Mouse (Mus musculus): ENCODE results near the gene Plscr1. TPM values are rescaled to one million over a fixed set of nuclear protein-coding genes. Genes with fewer than 3 reads are reported as not detected.

The Plscr1 gene
- 78.1 TPM for polyA plus RNA-seq (2014; fragmentation: Illumina TruSeq; extraction: RNeasy Lipid Tissue Mini Kit (QIAGEN cat#74804); ENCODE audit: low read depth, low replicate concordance)

DNA sequence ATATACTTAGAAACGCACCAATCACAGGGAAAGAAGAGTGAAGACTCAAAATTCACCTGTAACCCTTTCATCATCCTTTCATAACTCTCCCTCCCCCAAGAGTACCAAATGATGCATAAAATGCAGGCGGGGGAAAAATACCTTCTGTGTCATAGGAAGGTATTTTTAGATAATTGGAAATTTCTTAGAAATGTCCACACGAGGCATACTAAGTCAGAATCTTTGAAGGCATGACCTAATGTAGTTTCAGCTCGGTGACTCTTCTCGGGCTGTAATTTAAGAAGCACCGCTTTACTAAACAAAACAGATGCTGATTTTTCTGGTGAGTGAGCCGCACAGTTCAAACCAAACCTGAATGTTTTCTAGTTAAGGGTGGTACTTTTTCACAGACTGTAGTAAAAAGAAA, at the start of gene Plscr1:
Plscr1 (plus strand) TSS at position 304 of the 406 bp plus-strand sequence.

DNA sequence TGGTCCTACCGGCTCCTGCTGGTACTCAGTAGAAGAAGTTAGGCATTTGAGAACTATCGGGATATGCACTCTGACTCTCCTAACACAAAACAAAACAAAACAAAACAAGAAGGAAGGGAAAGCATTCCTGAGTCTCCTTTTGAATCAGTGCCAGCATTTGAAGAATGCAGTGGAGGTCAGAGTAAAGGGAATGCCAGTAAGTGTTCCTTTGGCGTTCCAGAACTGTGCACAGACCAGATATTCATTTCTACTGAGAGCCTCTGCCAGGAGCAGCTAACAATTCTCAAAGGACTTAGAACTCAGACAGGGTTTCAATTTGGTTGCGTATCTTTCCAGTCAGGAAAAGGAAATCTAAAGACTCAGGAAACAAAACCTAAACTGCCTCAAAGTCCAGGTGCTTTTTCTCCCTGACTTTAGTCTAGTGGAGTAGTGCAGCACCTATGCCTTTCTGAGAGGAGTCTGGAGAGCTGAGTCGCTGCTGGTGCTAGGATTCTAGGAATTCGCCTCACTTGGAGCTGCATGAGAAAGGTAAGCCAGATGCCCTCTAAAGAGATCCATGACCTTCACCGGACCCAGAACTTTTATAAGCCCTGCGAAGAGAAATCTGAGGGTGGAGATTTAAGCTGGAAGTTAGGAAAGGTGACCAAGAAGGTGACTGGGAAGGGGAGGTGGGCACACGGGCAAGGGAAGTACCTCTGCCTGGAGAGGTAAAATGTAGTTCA, 26.1 kb downstream of the Plscr1 start, which contains the start of gene Plscr2:
Plscr2 (plus strand) TSS at position 117 of the 722 bp plus-strand sequence.

DNA sequence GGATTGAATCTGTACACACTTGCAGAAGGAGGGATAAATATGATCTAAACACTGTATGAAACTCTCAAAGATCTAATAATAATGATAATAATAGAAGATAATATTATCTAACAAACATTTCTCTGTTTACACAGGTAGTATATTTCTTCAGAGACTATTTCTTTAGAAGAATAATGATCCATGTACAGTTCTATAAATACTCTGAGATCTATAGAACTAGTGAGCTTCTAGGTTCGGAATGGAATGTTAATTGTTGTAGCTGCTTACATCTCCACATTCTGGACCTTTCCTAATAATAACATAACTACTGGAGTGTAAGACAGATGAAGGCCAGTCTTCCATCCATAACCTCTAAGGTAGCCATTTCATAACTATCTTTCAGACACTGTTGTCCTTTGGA, 59.5 kb downstream of the Plscr1 start, which contains the start of gene 1700057G04Rik:
1700057G04Rik (plus strand) TSS at position 301 of the 400 bp plus-strand sequence.

Other genes starting within 250 kb of the Plscr1 start
- not detected for gene Plscr5, start 56.8 kb upstream of the Plscr1 start, polyA plus RNA-seq (2014; fragmentation: Illumina TruSeq; extraction: RNeasy Lipid Tissue Mini Kit (QIAGEN cat#74804); ENCODE audit: low read depth, low replicate concordance)
- 864 TPM for gene Plscr2, start 25.9 kb downstream of the Plscr1 start, polyA plus RNA-seq (2014; fragmentation: Illumina TruSeq; extraction: RNeasy Lipid Tissue Mini Kit (QIAGEN cat#74804); ENCODE audit: low read depth, low replicate concordance)
- gene 1700057G04Rik, start 59.6 kb downstream of the Plscr1 start, polyA plus RNA-seq (2014; fragmentation: Illumina TruSeq; extraction: RNeasy Lipid Tissue Mini Kit (QIAGEN cat#74804); ENCODE audit: low read depth, low replicate concordance), result not detected
- gene Plscr4, start 207.6 kb downstream of the Plscr1 start, polyA plus RNA-seq (2014; fragmentation: Illumina TruSeq; extraction: RNeasy Lipid Tissue Mini Kit (QIAGEN cat#74804); ENCODE audit: low read depth, low replicate concordance), result 37.7 TPM

All from kidney, adult 10 weeks (tissue).